Mouse (Mus musculus) kidney, embryonic 15.5 days (tissue): Measurements from ENCODE around the gene Rnf43. TPM values are rescaled to one million over a fixed set of nuclear protein-coding genes. Genes with fewer than 3 reads are reported as not detected.

Source experiments
- ATAC-seq: fragments of 200-750 bp; cut with Nextera tagmentation; replicated peaks from 2 replicates; pipeline ENCODE4 v1.8.0; 2017; ENCODE audit warnings: moderate TSS enrichment; ENCODE audit not compliant: low FRiP score
- H3K27ac ChIP-seq: fragments of 300-500 bp; sonication (generic); 2 replicates; pipeline ENCODE4 v1.5.1; 2015; ENCODE audit warnings: mild to moderate bottlenecking, inconsistent platforms
- H3K27me3 ChIP-seq: fragments of 300-500 bp; sonication (generic); 2 replicates; pipeline ENCODE4 v1.6.1; 2015; ENCODE audit warnings: inconsistent platforms
- H3K36me3 ChIP-seq: fragments of 300-500 bp; sonication (generic); 2 replicates; pipeline ENCODE4 v1.6.1; 2015; ENCODE audit warnings: inconsistent platforms
- H3K4me1 ChIP-seq: fragments of 300-500 bp; sonication (generic); 2 replicates; pipeline ENCODE4 v1.6.1; 2015; ENCODE audit warnings: inconsistent platforms
- H3K4me2 ChIP-seq: fragments of 300-500 bp; sonication (generic); 2 replicates; pipeline ENCODE4 v1.6.1; 2015; ENCODE audit warnings: moderate library complexity, mild to moderate bottlenecking, inconsistent platforms
- H3K4me3 ChIP-seq: fragments of 300-500 bp; sonication (generic); replicated peaks from 2 replicates; pipeline ENCODE4 v1.5.1; 2015; ENCODE audit warnings: mild to moderate bottlenecking, inconsistent platforms
- H3K9ac ChIP-seq: fragments of 300-500 bp; sonication (generic); 2 replicates; pipeline ENCODE4 v1.6.1; 2015; ENCODE audit warnings: mild to moderate bottlenecking, inconsistent platforms
- H3K9me3 ChIP-seq: fragments of 300-500 bp; sonication (generic); replicated peaks from 2 replicates; pipeline ENCODE4 v1.6.1; 2016; ENCODE audit warnings: inconsistent platforms
- WGBS: fragments of 180-500 bp; shearing (Covaris S2); methylation state at CpG from one replicate; pipeline ENCODE4 v1.1.7; 2015; ENCODE audit warnings: mixed read lengths; 5-methylcytosine and 5-hydroxymethylcytosine counted together
- polyA plus RNA-seq: library from polyadenylated mRNA; unstranded; fragments of >200 nt; fragmentation: Nextera tagmentation; extraction: Ambion mirVana; gene quantifications from 2 replicates; pipeline ENCODE4 v1.2.1, GENCODE M21; 2015

Rnf43 gene
- polyA plus RNA-seq, 1 experiment from 2014 or later, result 6.8 TPM

- H3K27ac ChIP-seq, result no peak overlapping the region
- no peak overlapping the region for H3K4me3 ChIP-seq
- H3K9me3 ChIP-seq, result no peaks in the 10 kb centered on the region
- H3K9ac ChIP-seq, result no peak overlapping the region
- H3K4me1 ChIP-seq, result peaks cover 7% of the 10 kb centered on the region
- no peaks in the 10 kb centered on the region for H3K36me3 ChIP-seq
- peaks cover 14% of the 10 kb centered on the region for H3K27me3 ChIP-seq
- H3K4me2 ChIP-seq, result no peak overlapping the region
- ATAC-seq, result no peak
- WGBS, result 70% methylated on average over 7 of the region's 7 CpGs
These were observed 3.3 kb upstream of the Rnf43 start for GRCm38 (mm10) chr11:87659216-87659615.

- Histone ChIP-seq H3K9ac (peak overlapping the region; percentile 49), H3K4me1 (peaks cover 7% of the 10 kb centered on the region), H3K9me3 (no peaks in the 10 kb centered on the region), H3K4me3 (peak overlapping the region; percentile 48), H3K27ac (peak overlapping the region; percentile 34), H3K36me3 (no peaks in the 10 kb centered on the region), H3K4me2 (peak overlapping the region; percentile 64), H3K27me3 (peaks cover 19% of the 10 kb centered on the region)
- WGBS, result 6% methylated on average over 14 of the region's 14 CpGs
- no peak for ATAC-seq
These were observed 300 bp downstream of the Rnf43 start for GRCm38 (mm10) chr11:87662822-87663221.

- Histone ChIP-seq H3K4me1 (peaks cover 7% of the 10 kb centered on the region), H3K27ac (no peak overlapping the region), H3K27me3 (peaks cover 19% of the 10 kb centered on the region), H3K9ac (no peak overlapping the region; the same call in 1 of the 2 replicates), H3K4me2 (peak overlapping the region; percentile 43), H3K36me3 (no peaks in the 10 kb centered on the region), H3K4me3 (peak overlapping the region; percentile 48), H3K9me3 (no peaks in the 10 kb centered on the region)
- no peak for ATAC-seq
- 60% methylated on average over 6 of the region's 6 CpGs for WGBS
These were observed 1.4 kb downstream of the Rnf43 start for GRCm38 (mm10) chr11:87663948-87664347.

GRCm38 (mm10) chr11:87664521-87664920 lies 2.0 kb downstream of the Rnf43 start:
- no peak for ATAC-seq
- Histone ChIP-seq H3K27me3 (peaks cover 19% of the 10 kb centered on the region), H3K4me2 (peak overlapping the region; percentile 43), H3K9ac (peak overlapping the region; percentile 36), H3K4me1 (peaks cover 7% of the 10 kb centered on the region), H3K9me3 (no peaks in the 10 kb centered on the region), H3K36me3 (no peaks in the 10 kb centered on the region), H3K27ac (0 out of 2 replicates have a peak overlapping the region, but pooled peaks have one; percentile 18), H3K4me3 (peak overlapping the region; percentile 48)
- WGBS, result 73% methylated on average over 12 of the region's 12 CpGs

GRCm38 (mm10) chr11:87665224-87665623 lies 2.7 kb downstream of the Rnf43 start:
- Histone ChIP-seq H3K4me3 (no peak overlapping the region; the same call in 1 of the 2 replicates), H3K4me2 (0 out of 2 replicates have a peak overlapping the region, but pooled peaks have one; percentile 28), H3K27me3 (peaks cover 19% of the 10 kb centered on the region), H3K4me1 (peaks cover 7% of the 10 kb centered on the region), H3K9me3 (no peaks in the 10 kb centered on the region), H3K27ac (no peak overlapping the region), H3K36me3 (no peaks in the 10 kb centered on the region), H3K9ac (no peak overlapping the region)
- no peak for ATAC-seq
- WGBS, result 58% methylated on average over 6 of the region's 6 CpGs

DNA sequence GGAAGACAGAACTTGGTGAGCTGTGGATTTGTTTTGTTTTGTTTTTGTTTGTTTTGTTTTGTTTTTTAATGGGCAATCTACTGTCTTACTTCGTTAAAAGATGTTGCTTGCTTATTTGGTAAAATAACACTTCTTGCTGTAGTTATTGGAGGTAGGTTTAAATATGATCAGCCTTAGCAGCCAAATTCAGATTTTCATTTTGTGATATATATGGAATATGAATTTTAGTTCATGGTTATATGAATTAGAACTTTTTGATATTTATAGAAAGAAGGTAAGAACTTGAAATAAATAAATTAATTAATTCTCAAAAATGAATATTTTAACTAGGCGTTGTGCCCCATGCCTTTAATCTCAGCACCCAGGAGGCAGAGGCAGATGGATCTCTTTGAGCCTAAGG lies 3.1 kb downstream of the Rnf43 start:
- H3K27me3 ChIP-seq, result peaks cover 19% of the 10 kb centered on the region
- peak overlapping the region; percentile 38 for H3K4me2 ChIP-seq
- peak overlapping the region; percentile 33 for H3K4me3 ChIP-seq
- H3K9me3 ChIP-seq, result no peaks in the 10 kb centered on the region
- H3K4me1 ChIP-seq, result peaks cover 7% of the 10 kb centered on the region
- H3K9ac ChIP-seq, result no peak overlapping the region
- no peaks in the 10 kb centered on the region for H3K36me3 ChIP-seq
- WGBS, result 71% methylated on average over 2 of the region's 2 CpGs
- ATAC-seq, result no peak
- no peak overlapping the region for H3K27ac ChIP-seq

DNA sequence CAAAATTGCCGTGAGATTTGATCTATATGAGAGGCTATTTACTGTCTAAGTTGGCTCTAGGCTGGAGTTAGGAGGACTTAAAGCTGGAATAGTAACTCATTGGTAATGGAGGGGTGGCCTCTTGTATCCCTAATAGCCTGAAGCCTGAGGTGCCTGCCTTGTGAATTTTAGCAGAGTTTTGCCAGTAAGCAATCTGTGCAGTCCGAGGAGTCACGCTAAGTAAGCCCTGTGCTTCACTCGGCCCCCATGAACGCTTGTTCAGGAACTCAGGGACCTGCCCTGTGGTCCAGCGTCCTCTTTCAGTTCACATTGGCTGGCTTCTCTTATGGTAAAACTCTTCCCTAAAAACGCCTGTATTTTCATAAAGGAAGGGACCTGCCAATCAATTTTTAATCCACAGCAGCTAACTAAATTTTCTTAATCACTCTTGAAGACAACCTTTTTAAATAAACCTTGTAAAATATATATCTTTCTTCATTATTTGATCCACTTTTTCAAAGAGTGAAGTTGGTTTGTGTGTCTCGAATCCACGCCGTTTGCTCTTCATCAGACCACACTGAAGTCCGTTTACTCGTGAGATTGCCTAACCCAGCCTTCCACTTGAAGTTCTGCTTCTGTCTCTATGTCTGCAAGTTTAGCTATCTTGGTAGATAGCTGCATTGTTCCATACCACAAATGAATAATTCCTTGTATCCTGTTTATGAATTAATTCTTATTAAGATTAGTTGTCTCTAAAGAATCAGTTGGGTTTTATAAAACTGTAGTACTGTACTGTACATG lies 3.9 kb downstream of the Rnf43 start:
- ATAC-seq, result no peak

DNA sequence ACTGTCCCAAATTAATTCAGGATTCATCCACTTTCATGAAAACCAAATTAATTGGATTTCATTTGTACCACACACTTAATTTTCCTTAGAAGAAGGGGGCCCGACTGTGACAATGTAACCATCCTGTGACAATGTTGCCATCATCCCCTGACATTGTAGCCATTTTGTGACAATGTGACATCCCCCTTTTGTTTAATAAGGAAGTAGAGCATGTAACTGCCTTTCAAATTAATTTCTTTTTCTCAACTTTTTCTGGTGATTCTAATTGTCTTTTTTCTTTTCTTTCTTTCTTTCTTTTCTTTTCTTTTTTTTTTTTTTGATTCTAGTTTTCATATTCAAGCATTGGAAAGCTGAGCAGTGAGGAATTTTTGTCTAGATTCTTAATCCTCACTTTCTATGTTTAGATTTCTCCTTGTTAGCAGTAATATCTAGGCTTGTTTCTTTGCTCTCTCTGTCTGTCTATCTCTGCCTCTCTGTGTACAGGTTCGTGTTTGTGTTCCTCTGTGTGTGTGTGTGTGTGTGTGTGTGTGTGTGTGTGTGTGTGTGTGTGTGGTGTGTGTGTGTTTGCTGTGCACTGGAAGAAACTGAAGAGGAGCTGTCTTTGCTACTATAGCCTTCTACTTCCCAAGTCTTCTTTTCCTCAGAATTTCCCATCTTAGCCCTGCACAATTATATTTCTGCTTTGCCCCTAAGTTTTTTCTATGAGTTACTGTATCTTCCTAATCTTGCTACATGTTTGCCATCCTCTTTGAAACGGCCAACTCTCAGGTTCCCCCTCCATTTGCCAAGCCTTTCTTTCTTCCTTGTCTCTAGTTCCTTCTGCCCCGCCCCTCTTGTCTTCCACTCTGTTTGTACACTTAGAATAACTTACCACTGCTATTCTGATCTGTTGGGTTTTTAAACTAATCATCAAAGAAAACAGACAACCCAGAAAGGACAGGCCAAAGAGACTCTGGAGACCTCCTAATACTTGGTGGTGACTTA lies 4.9 kb downstream of the Rnf43 start:
- H3K4me3 ChIP-seq, result no peak overlapping the region
- H3K9ac ChIP-seq, result no peak overlapping the region
- 64% methylated on average over 4 of the region's 4 CpGs for WGBS
- no peaks in the 10 kb centered on the region for H3K9me3 ChIP-seq
- peaks cover 7% of the 10 kb centered on the region for H3K4me1 ChIP-seq
- peaks cover 17% of the 10 kb centered on the region for H3K27me3 ChIP-seq
- H3K27ac ChIP-seq, result no peak overlapping the region
- H3K4me2 ChIP-seq, result no peak overlapping the region
- no peaks in the 10 kb centered on the region for H3K36me3 ChIP-seq
- no peak for ATAC-seq

More for the DNA sequence above, 3.9 kb downstream of the Rnf43 start:
- no peak overlapping the region for H3K9ac ChIP-seq
- peak overlapping the region; percentile 38 for H3K4me2 ChIP-seq
- peak overlapping the region; percentile 33 for H3K4me3 ChIP-seq
- no peaks in the 10 kb centered on the region for H3K9me3 ChIP-seq
- peaks cover 7% of the 10 kb centered on the region for H3K4me1 ChIP-seq
- no peaks in the 10 kb centered on the region for H3K36me3 ChIP-seq
- 67% methylated on average over 12 of the region's 12 CpGs for WGBS
- peaks cover 19% of the 10 kb centered on the region for H3K27me3 ChIP-seq
- H3K27ac ChIP-seq, result no peak overlapping the region

DNA sequence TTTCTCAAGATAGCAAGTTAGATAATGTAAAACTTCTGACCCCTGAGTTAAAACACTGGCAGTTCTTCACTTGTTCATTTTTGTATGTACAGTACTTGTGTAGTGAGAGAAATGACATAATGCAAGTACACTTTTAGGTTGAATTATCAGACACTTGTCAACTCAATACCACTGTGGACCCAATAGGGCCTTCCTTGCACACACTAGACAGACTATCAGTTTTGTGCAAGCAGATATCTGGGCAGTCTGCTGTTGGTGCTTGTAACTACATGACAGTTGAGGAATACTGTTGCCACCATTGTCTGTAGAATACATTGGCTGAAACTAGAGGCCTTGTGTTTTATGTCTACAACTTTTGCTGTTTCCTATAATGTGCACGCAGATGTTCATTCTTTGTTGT lies 10.8 kb downstream of the Rnf43 start:
- no peak overlapping the region for H3K4me2 ChIP-seq
- H3K9me3 ChIP-seq, result no peaks in the 10 kb centered on the region
- H3K27me3 ChIP-seq, result no peaks in the 10 kb centered on the region
- no peak overlapping the region for H3K9ac ChIP-seq
- ATAC-seq, result no peak
- no peaks in the 10 kb centered on the region for H3K4me1 ChIP-seq
- no peak overlapping the region for H3K4me3 ChIP-seq
- no peak overlapping the region for H3K27ac ChIP-seq
- 93% methylated on average over 1 of the region's 1 CpGs for WGBS
- H3K36me3 ChIP-seq, result no peaks in the 10 kb centered on the region

DNA sequence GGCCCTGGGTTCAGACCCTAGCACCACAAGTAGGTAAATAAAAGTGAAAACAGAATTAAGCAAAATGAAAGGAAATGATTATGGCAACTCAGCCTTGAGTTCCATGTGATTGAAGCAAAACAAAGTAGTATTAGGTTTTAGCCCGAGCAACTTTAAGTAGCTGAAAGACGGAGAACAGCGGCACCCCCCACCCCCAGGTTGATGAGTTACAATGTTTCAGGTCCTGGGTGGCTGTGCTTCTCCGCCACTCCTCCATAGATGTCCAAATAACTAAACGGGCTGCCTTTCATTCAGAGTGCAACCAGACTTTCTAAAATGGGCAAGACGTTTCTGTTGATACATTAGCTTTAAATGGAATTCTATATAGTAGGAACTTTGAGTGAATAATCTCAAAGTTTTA lies 13.1 kb downstream of the Rnf43 start:
- Histone ChIP-seq H3K27me3 (0 out of 2 replicates have a peak, but pooled peaks cover 2% of the 10 kb centered on the region), H3K36me3 (no peaks in the 10 kb centered on the region), H3K4me1 (no peaks in the 10 kb centered on the region), H3K27ac (no peak overlapping the region), H3K9me3 (no peaks in the 10 kb centered on the region), H3K4me2 (no peak overlapping the region), H3K9ac (no peak overlapping the region), H3K4me3 (no peak overlapping the region)
- 79% methylated on average over 6 of the region's 6 CpGs for WGBS
- ATAC-seq, result no peak

DNA sequence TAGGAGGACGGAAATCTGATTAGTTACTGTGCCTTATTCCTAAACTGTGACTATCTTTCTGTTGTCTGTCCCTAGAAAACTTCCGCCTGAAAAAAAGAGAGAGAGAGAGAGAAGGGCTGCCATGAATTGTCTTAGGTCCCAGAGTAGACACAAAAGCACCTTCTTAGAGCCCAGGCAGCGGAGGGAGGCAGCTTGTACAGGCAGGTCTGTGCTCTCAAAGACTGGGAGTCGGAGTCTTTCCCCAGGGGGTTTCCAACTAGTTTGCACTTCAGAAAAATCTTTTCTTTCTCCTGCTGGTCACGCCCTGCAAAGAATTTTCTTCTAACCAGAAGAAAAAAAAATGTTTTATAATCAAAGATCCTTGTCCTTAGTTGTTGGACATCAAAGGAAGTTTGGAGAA lies 15.2 kb downstream of the Rnf43 start:
- H3K27ac ChIP-seq, result no peak overlapping the region

GRCm38 (mm10) chr11:87678545-87678944 lies 16.0 kb downstream of the Rnf43 start:
- no peak overlapping the region for H3K9ac ChIP-seq
- H3K4me1 ChIP-seq, result peaks cover 7% of the 10 kb centered on the region; the same call in 1 of the 2 replicates
- H3K9me3 ChIP-seq, result no peaks in the 10 kb centered on the region
- no peak for ATAC-seq
- no peak overlapping the region for H3K4me2 ChIP-seq
- H3K4me3 ChIP-seq, result no peak overlapping the region
- H3K27me3 ChIP-seq, result 0 out of 2 replicates have a peak, but pooled peaks cover 10% of the 10 kb centered on the region
- H3K27ac ChIP-seq, result no peak overlapping the region
- H3K36me3 ChIP-seq, result no peaks in the 10 kb centered on the region
- 79% methylated on average over 4 of the region's 4 CpGs for WGBS

More for the DNA sequence above, 15.2 kb downstream of the Rnf43 start:
- H3K4me1 ChIP-seq, result peaks cover 1% of the 10 kb centered on the region; the same call in 1 of the 2 replicates
- 55% methylated on average over 5 of the region's 5 CpGs for WGBS
- no peak overlapping the region for H3K9ac ChIP-seq
- 0 out of 2 replicates have a peak, but pooled peaks cover 10% of the 10 kb centered on the region for H3K27me3 ChIP-seq
- no peak for ATAC-seq
- no peak overlapping the region for H3K4me3 ChIP-seq
- no peaks in the 10 kb centered on the region for H3K36me3 ChIP-seq
- H3K4me2 ChIP-seq, result no peak overlapping the region
- no peaks in the 10 kb centered on the region for H3K9me3 ChIP-seq
